Mouse (Mus musculus): ENCODE measurements at regions not wholly inside any gene's neighbourhood (a gene's known extent, or its start where the extent isn't known, plus 50 kb on each side); places are given as distances from the start of the nearest gene placed in this dataset.

GRCm38 (mm10) chr10:21776762-21777080 is 105.3 kb upstream of the Sgk1 start:
- DNase-seq (ENCODE audit: low read depth) = no peak

GRCm38 (mm10) chr10:21777103-21777502 is 104.9 kb upstream of the Sgk1 start:
- DNase-seq (ENCODE audit: low read depth) = no peak

DNA sequence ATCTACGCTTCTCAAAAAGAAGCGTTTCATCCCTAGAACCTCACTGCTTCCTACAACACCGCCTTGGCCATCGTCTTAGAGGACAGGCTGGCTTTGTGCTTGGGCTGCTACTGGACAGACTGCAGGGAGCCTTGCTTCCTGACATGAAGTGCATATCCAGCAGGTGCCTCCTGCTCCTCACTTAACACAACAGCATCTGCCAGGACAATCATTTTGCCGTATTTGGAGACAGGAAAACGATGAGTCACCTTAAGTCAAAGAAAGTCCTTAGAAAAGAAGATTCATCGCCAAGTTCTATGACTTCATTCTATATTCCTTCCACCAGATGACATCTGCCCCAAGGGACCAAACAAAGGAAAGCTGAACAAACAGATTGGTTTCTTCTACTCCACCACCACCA is 98.5 kb upstream of the Sgk1 start:
- DNase-seq (ENCODE audit: low read depth) = no peak

DNA sequence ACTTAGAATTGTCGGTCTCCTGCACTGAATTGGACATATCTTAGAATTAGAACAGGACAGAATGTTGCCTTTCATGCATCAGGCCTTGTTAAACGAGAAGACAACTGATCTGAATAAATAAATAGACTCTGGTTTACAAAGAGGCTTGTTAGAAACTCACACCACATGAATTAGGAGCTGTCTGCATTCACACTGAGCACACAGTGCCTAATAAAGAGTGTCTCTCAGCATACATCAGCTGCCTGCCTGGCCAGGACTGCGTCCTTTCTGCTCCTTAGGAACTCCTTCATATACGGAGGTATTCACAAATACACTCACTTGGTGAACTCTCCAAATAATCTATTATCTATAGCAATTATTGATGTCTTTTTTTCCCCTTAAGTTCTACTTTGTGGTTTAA is 96.9 kb upstream of the Sgk1 start:
- DNase-seq (ENCODE audit: low read depth) = no peak

DNA sequence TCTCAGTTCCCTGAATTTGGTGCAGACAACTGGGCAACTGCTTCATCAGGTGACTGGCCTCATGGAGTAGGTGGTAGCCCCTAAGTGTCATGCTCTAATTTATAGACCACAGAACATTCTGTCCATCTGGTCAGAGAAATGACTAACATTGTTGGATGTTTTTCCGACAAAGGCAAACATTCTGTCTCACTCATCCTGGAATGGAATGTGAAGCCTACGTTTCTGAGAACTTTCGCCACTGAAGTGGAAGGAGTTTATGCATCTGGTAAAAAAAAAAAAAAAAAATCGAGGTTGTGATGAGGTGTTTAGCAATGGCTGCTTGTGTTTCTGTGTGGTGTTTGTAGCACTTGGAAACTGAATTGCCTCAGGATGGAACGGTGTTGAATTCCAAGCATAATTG is 96.2 kb upstream of the Sgk1 start:
- DNase-seq (ENCODE audit: low read depth) = no peak

GRCm38 (mm10) chr10:21789847-21790530 is 92.0 kb upstream of the Sgk1 start:
- DNase-seq (ENCODE audit: low read depth) = no peak

GRCm38 (mm10) chr10:21790991-21791390 is 91.0 kb upstream of the Sgk1 start:
- DNase-seq (ENCODE audit: low read depth) = no peak

DNA sequence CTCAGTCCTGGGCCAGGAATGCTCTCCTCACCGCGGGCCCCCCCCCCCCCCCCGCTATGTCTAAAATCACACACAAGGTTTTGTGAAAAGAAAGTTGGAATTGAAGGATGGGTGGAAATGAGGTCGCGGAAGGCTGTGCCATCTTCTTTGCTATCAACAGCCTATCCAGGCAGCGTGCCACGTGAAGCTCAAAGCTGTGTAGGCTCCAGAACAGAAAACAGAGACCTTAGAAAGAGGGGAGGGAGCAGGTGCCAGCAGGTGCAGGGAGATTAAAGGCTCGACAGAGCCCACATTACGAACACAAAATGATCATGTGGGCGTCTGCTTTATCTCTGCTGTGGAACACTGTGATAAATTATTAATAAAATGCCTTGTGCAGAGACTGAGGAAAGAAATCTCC is 89.6 kb upstream of the Sgk1 start:
- no peak for DNase-seq (ENCODE audit: low read depth)

DNA sequence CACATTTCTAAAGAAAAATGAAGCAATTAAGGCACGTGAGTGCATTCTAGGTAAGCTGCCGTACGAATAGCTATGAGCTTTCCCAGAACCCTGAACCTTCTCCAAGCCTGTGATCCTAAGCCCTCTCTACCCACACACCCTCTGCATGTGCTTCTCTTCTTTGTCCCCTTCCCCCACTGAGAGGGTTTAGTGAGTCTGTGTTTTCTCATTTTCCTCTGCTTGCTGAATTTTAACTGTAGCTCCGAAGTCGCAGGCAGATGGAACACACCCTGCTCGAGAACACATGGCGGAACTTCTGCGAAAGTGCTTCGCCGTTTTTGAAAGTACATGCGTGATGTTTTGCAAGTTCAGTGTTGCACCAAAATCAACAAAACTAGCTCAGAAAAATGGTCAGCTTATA is 88.3 kb upstream of the Sgk1 start:
- DNase-seq (ENCODE audit: low read depth) = no peak

GRCm38 (mm10) chr10:21796386-21796785 is 85.6 kb upstream of the Sgk1 start:
- no peak for DNase-seq (ENCODE audit: low read depth)

GRCm38 (mm10) chr10:21798103-21798502 is 83.9 kb upstream of the Sgk1 start:
- no peak for DNase-seq (ENCODE audit: low read depth)

- DNase-seq (ENCODE audit: low read depth) = peak; percentile 52
Observed at GRCm38 (mm10) chr10:21801556-21801955, 80.4 kb upstream of the Sgk1 start.

- DNase-seq (ENCODE audit: low read depth) = no peak
Observed at GRCm38 (mm10) chr10:21803184-21803583, 78.8 kb upstream of the Sgk1 start.

DNA sequence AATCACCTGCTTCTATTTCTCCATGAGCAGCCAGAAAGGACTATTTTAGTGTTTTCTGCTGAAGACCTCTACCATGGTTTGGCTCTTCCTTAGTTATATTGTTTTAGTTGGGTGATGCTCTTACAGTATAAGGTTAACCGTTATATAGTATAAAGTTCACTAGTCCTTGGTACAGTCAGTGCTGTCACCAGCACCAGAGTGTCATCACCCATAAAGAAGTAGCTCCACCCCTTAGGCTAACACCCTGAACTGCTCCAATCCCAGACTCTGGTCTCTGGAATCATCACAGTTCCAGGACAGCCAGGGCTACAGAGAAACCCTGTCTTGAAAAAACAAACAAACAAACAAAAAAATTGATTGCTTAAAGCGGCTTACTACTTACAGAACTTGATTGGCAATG is 77.2 kb upstream of the Sgk1 start:
- no peak for DNase-seq (ENCODE audit: low read depth)

GRCm38 (mm10) chr10:21805606-21806005 is 76.4 kb upstream of the Sgk1 start:
- no peak for DNase-seq (ENCODE audit: low read depth)

- DNase-seq (ENCODE audit: low read depth) = no peak
Observed at GRCm38 (mm10) chr10:21806716-21807115, 75.3 kb upstream of the Sgk1 start.

DNA sequence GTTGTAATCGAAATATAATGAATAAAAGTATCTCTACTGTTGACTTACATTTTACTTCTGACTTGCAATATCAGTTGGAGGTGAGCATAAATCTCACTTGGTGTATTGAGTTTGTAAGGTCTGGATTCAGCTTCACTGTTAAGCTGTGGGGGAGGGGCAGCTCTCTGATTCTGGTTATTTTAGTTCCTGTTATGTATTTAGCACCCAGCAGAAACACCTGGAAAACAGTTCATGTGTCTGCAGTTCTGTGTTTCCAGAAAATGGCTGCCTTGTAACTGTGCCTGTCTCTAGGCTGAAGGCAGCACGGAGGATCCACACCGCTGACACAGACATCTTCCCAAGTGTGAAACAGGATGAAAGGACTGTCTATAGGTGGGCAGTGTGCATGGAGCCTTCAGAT is 62.3 kb upstream of the Sgk1 start:
- no peak for DNase-seq (ENCODE audit: low read depth)

DNA sequence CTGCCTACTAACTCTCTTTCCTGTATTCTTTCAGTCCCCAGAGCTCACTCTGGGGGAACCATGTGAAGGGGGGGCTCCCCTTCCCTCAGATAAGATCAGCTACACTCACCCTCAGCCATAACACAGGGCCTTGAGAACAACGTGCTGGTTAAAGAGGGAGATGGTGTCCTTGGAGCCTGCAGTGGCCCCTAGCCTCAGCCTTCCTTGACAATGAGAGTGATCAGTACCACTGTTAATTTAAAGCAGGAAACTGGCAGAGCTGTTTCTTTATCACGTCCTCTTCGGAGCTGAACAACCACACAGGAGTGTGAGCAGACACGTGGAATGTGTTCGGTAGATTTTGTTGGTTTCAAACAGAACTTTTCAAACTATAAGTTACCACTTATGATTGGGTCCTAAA is 60.6 kb upstream of the Sgk1 start:
- DNase-seq (ENCODE audit: low read depth) = no peak

DNA sequence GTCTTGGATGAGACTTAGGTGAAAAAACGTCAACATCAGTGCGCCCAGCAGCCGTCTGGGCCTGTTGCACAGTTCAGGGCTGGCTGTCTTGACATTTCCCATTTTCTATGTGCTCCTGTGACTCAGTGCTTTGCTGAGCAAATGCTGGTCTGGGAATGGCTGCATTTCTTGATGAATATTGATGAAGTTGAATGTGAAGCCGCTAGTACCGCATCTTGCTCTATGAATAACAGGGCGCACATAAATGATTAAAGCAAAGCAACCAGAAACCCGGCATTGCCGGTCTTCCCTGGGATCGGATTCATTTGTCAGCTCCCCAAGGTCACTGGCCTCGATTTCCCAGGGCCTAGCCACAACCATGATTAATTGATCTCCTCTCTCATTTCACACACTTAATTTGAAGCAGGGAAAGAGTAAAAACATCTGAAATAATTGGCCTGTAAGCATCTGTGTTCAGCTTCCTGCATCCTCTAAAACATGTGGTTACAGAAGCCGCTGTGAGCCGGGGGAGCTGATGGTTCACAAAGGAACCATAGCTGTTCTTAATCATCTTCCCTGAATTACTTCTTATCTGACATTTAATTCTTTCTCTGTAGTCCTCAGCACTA is 57.5 kb upstream of the Sgk1 start:
- DNase-seq (ENCODE audit: low read depth) = no peak

- no peak for DNase-seq (ENCODE audit: low read depth)
Observed at GRCm38 (mm10) chr10:21826793-21827504, 55.0 kb upstream of the Sgk1 start.

- DNase-seq (ENCODE audit: low read depth) = no peak
Observed at GRCm38 (mm10) chr10:21827505-21827844, 54.5 kb upstream of the Sgk1 start.

DNA sequence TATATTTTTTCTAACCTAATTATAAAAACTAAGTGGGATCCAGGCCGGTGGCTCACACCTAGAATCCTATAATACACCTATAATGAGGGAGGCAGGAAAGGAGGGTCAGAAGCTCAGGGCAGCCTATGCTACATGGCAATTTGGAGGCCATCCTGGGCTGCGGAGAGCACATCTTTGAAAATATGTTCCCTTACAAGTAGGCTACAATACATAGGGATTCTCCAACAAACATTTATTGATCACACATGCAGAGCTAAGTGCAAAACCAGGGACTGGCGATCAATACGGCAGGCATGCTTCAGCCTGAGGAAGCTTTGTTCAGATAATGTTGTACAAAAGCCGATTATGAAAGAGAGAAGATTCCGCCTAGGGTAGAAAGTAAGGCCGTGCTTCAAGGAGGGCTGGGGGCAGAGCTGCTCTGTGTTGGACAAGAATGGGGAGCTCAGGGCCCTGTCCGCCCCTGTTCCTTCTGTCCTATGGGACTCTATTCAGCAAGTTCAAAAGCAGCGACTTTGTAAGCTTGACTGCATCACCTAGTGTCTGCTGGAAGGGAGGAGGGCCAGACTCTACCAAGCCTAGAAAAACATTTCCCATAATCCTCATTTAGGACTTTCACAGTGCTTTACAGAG is 53.4 kb upstream of the Sgk1 start:
- DNase-seq (ENCODE audit: low read depth) = no peak

DNA sequence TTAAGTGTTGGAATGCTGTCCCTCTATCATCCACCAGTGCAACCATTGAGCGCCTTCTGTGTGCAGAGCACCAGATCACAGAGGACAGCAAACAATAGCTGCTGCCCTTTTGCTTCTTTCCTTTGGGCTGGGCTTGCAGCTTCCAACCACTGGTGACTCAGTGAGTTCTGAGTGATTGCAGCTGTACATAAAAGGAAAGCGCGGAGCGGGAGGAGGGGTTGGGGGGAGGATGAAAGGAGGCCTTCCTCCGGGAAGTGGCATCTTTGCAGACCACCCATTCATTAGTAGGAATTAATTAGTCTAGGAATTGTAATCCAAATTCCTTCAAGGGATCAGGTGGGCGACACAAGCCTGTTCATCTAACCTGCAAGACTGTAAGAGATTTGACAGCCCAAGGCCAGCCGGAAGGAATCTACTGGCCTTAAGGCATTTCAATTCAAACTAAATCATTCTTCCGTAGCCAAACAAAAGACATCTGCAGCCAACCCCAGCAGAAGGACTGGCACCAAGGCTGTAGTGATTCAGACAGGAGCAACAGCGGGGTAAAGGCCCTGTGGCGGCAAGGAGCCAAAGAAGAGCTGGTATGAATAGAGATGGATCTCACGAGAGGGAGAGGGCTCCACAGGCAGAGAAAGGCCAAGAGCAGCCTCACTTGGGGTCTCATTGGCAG is 52.8 kb upstream of the Sgk1 start:
- DNase-seq (ENCODE audit: low read depth) = peak; percentile 52

All from gonadal fat pad, adult 2 months (tissue).